Mouse (Mus musculus): ENCODE measurements around the gene Runx2.

GRCm38 (mm10) chr17:44663208-44663607 is 151.4 kb downstream of the Runx2 start:
- TF ChIP-seq POLR2A (IDR thresholded peaks at IDR 0.05; ENCODE audit: borderline replicate concordance, control insufficient read depth, low read depth, low read length): no peak
- no peak for TF ChIP-seq CTCF (IDR thresholded peaks at IDR 0.05; ENCODE audit: control insufficient read depth, insufficient read depth, low read length)
